In the genomic region with DNA sequence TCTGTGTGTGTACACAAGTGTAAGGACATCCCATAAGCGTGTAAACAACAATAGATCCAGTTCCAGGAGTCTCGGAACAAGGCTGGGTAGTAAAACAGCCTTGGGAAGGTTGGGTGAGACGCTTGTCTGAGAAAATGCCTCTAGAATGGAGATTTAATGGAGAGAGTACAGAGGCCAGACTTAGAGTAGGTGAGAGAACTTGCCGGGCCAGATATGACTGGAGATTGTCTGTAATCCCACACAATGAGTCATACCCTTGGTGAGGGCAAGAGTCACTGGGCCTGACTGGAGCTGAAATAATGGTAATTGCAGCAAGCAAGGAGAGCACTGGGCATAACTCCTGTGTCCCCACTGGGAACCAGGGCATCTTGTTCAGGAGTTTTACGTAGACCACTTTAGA, we compare ENCODE assay signal across 11 mouse cellular contexts. TPM values are rescaled to one million over a fixed set of nuclear protein-coding genes. Genes with fewer than 3 reads are reported as not detected.
A peak's percentile ranks its signal among the peaks of the same experiment; 100 is the strongest.
DNase-seq lines count a peak whose midpoint lies in the region; ATAC-seq lines count a peak whose summit lies in the region.
"Had no signal": no experiment of that assay in that cellular context is flagged by ENCODE, and none has a peak within 500 bp of the region (broad histone marks: within the 10 kb centered on the region; RNA-seq: fewer than 3 reads in every experiment).

No protein-coding gene starts in this region.

- no peak overlapping the region for H3K27ac ChIP-seq in forebrain, embryonic 14.5 days (ENCODE audit: low read depth, low read length)
- H3K27ac ChIP-seq in forebrain, embryonic 12.5 days, result no peak overlapping the region
- peak overlapping the region; percentile 70; the same call in 1 of the 2 replicates for H3K27ac ChIP-seq in intestine, embryonic 16.5 days (ENCODE audit: low read length)
- H3K27ac ChIP-seq in neural tube, embryonic 15.5 days (replicated peaks), result no peak overlapping the region

- H3K27me3 ChIP-seq in forebrain, embryonic 14.5 days (replicated peaks; ENCODE audit: control insufficient read depth, insufficient read depth, low read length), result no peaks in the 10 kb centered on the region
- H3K27me3 ChIP-seq in forebrain, embryonic 12.5 days, result peaks cover 12% of the 10 kb centered on the region
- no peaks in the 10 kb centered on the region for H3K27me3 ChIP-seq in megakaryocyte, embryonic 14.5 days (replicated peaks)
- H3K27me3 ChIP-seq in intestine, embryonic 16.5 days (replicated peaks; ENCODE audit: control insufficient read depth, insufficient read depth, low read length), result no peaks in the 10 kb centered on the region
- no peaks in the 10 kb centered on the region for H3K27me3 ChIP-seq in neural tube, embryonic 15.5 days (replicated peaks)

- H3K4me1 ChIP-seq in forebrain, embryonic 14.5 days (ENCODE audit: control insufficient read depth, insufficient read depth, low read length), result peaks cover 4% of the 10 kb centered on the region; the same call in 1 of the 2 replicates
- peaks cover 21% of the 10 kb centered on the region for H3K4me1 ChIP-seq in forebrain, embryonic 12.5 days
- H3K4me1 ChIP-seq in megakaryocyte, embryonic 14.5 days, result peaks cover 44% of the 10 kb centered on the region
- peaks cover 10% of the 10 kb centered on the region for H3K4me1 ChIP-seq in intestine, embryonic 16.5 days (ENCODE audit: control insufficient read depth, insufficient read depth, low read length)
- H3K4me1 ChIP-seq in neural tube, embryonic 15.5 days, result peaks cover 29% of the 10 kb centered on the region

- no peaks in the 10 kb centered on the region for H3K36me3 ChIP-seq in forebrain, embryonic 14.5 days (ENCODE audit: control insufficient read depth, insufficient read depth, low read length)
- H3K36me3 ChIP-seq in forebrain, embryonic 12.5 days (replicated peaks), result no peaks in the 10 kb centered on the region
- H3K36me3 ChIP-seq in megakaryocyte, embryonic 14.5 days (replicated peaks; ENCODE audit: low read length), result peaks cover 24% of the 10 kb centered on the region
- no peaks in the 10 kb centered on the region for H3K36me3 ChIP-seq in intestine, embryonic 16.5 days (ENCODE audit: control insufficient read depth, insufficient read depth, low read length)
- no peaks in the 10 kb centered on the region for H3K36me3 ChIP-seq in neural tube, embryonic 15.5 days

- no peak for ATAC-seq in forebrain, embryonic 14.5 days
- ATAC-seq in forebrain, embryonic 12.5 days (ENCODE audit: low FRiP score), result no peak
- ATAC-seq in megakaryocyte, adult 5-6 weeks (ENCODE audit: poor library complexity, severe bottlenecking), result no peak
- ATAC-seq in intestine, embryonic 16.5 days, result peak; percentile 57
- no peak for ATAC-seq in neural tube, embryonic 15.5 days (ENCODE audit: low FRiP score)

- no peaks in the 10 kb centered on the region for H3K9me3 ChIP-seq in forebrain, embryonic 14.5 days (replicated peaks; ENCODE audit: control insufficient read depth, low read length)
- H3K9me3 ChIP-seq in forebrain, embryonic 12.5 days, result no peaks in the 10 kb centered on the region
- H3K9me3 ChIP-seq in megakaryocyte, embryonic 14.5 days, result no peaks in the 10 kb centered on the region
- H3K9me3 ChIP-seq in intestine, embryonic 16.5 days (ENCODE audit: control insufficient read depth, low read length), result no peaks in the 10 kb centered on the region
- H3K9me3 ChIP-seq in neural tube, embryonic 15.5 days (replicated peaks), result no peaks in the 10 kb centered on the region

- H3K9ac ChIP-seq in forebrain, embryonic 14.5 days (ENCODE audit: low read length), result no peak overlapping the region
- no peak overlapping the region for H3K9ac ChIP-seq in forebrain, embryonic 12.5 days
- H3K9ac ChIP-seq in intestine, embryonic 16.5 days (ENCODE audit: low read depth, low read length), result no peak overlapping the region
- H3K9ac ChIP-seq in neural tube, embryonic 15.5 days (replicated peaks), result 0 out of 2 replicates have a peak overlapping the region, but pooled peaks have one; percentile 85

- H3K4me2 ChIP-seq in forebrain, embryonic 14.5 days (ENCODE audit: low read length), result 0 out of 2 replicates have a peak overlapping the region, but pooled peaks have one; percentile 5
- no peak overlapping the region for H3K4me2 ChIP-seq in forebrain, embryonic 12.5 days
- H3K4me2 ChIP-seq in intestine, embryonic 16.5 days (ENCODE audit: low read depth, low read length), result peak overlapping the region; percentile 73
- H3K4me2 ChIP-seq in neural tube, embryonic 15.5 days, result peak overlapping the region; percentile 94

- no peak for DNase-seq in forebrain, embryonic 14.5 days (ENCODE audit: low spot score)
- no peak for DNase-seq in ovary, postnatal 36 days (ENCODE audit: low spot score)
- no peak for DNase-seq in spleen, adult 18-20 months
- DNase-seq: gastrocnemius, postnatal 25 days had no signal

- no peak overlapping the region for H3K4me3 ChIP-seq in forebrain, embryonic 14.5 days (ENCODE audit: low read depth, low read length)
- H3K4me3 ChIP-seq in forebrain, embryonic 12.5 days (replicated peaks), result no peak overlapping the region
- peak overlapping the region; percentile 31 for H3K4me3 ChIP-seq in megakaryocyte, embryonic 14.5 days (replicated peaks)
- H3K4me3 ChIP-seq in intestine, embryonic 16.5 days (ENCODE audit: low read length), result peak overlapping the region; percentile 81; the same call in 1 of the 2 replicates
- peak overlapping the region; percentile 87 for H3K4me3 ChIP-seq in neural tube, embryonic 15.5 days (replicated peaks)

- WGBS in forebrain, embryonic 14.5 days, result 93% methylated on average over 5 of the region's 5 CpGs
- WGBS in forebrain, embryonic 12.5 days, result 87% methylated on average over 5 of the region's 5 CpGs
- WGBS in intestine, embryonic 16.5 days, result 59% methylated on average over 5 of the region's 5 CpGs
- WGBS in neural tube, embryonic 15.5 days, result 70% methylated on average over 5 of the region's 5 CpGs

RNA-seq across cellular contexts. Expression of a gene that starts 2.2 kb away (rescaled TPM):
- 13.7 and 15.5 TPM in 2 replicates for polyA plus RNA-seq in forebrain, embryonic 14.5 days (2014; fragmentation: Nextera tagmentation; extraction: Ambion mirVana)
- polyA plus RNA-seq in forebrain, embryonic 12.5 days (2016; fragmentation: Nextera tagmentation; extraction: Ambion mirVana), result 9.5 and 10.0 TPM in 2 replicates
- 1.1 and 2.0 TPM in 2 replicates for polyA plus RNA-seq in megakaryocyte, embryonic 14.5 days (2012; ENCODE audit: insufficient read depth, low replicate concordance)
- total RNA-seq in megakaryocyte, adult 5-6 weeks (2015), result 10.8 and 12.0 TPM in 2 replicates
- total RNA-seq in megakaryocyte, adult 5-6 weeks (2017), result 9.7 and 11.8 TPM in 2 replicates
- 18.0 and 18.9 TPM in 2 replicates for polyA plus RNA-seq in intestine, embryonic 16.5 days (2015; fragmentation: Nextera tagmentation; extraction: Ambion mirVana)
- polyA plus RNA-seq in neural tube, embryonic 15.5 days (2015; fragmentation: Nextera tagmentation; extraction: Ambion mirVana), result 16.1 and 16.6 TPM in 2 replicates

RNA-seq across cellular contexts. Expression of a gene that starts 37.1 kb away (rescaled TPM):
- not detected in 2 replicates for polyA plus RNA-seq in forebrain, embryonic 14.5 days (2014; fragmentation: Nextera tagmentation; extraction: Ambion mirVana)
- not detected in 2 replicates for polyA plus RNA-seq in forebrain, embryonic 12.5 days (2016; fragmentation: Nextera tagmentation; extraction: Ambion mirVana)
- not detected in 2 replicates for polyA plus RNA-seq in megakaryocyte, embryonic 14.5 days (2012; ENCODE audit: insufficient read depth, low replicate concordance)
- total RNA-seq in megakaryocyte, adult 5-6 weeks (2015), result not detected in 2 replicates
- total RNA-seq in megakaryocyte, adult 5-6 weeks (2017), result 0.18 TPM in 1 of 2 replicates, not detected in the other
- polyA plus RNA-seq in intestine, embryonic 16.5 days (2015; fragmentation: Nextera tagmentation; extraction: Ambion mirVana), result not detected in 2 replicates
- polyA plus RNA-seq in neural tube, embryonic 15.5 days (2015; fragmentation: Nextera tagmentation; extraction: Ambion mirVana), result not detected in 2 replicates
- total RNA-seq: gastrocnemius, postnatal 25 days; layer of hippocampus, postnatal 14 days; neutrophil, adult 5-6 weeks had no signal

Comparison
In these comparisons a context has a peak if more than half of its experiments do, and no peak if none do; other contexts are left out.
1. H3K4me3 ChIP-seq: peak in megakaryocyte, embryonic 14.5 days (single experiment), intestine, embryonic 16.5 days (single experiment) and neural tube, embryonic 15.5 days (single experiment); none in forebrain, embryonic 14.5 days (single experiment) and forebrain, embryonic 12.5 days (single experiment).